8 mouse cellular contexts compared by ENCODE assay signal in the genomic region with DNA sequence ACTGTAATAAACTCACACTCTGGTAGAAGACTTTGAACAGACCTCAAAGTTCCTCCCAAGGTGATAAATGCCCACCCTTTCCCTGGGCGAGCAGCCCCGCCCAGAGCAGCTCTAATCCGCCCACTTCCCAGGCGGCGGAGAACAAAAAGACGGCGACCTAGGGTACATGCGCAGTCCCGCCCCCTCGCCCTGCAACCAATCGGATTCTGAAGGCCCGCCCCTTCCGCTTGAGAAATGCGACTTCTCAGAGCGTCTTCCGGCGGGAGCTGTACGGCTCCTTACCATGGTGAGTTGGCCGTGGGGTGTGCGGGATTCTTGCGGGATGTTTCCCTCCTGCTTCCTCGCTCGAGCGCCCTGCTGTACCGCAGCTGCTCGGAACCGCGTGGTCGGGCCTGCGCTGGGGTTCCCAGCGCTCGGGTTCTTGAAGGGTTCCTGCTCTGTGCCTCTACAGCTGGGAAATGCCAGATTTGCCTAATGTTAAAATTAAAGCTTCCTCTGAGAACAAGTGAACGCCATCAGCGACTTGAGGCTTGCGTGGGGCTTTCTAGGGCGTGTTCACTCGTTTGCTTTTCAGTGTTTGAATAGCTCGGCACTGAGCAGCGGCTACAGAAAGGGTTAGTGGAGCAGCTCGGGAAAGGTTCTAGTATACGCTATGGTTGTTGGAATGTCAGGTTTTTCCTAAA. TPM values are rescaled to one million over a fixed set of nuclear protein-coding genes. Genes with fewer than 3 reads are reported as not detected.
DNase-seq lines count a peak whose midpoint lies in the region; ATAC-seq lines count a peak whose summit lies in the region.

Slc30a6 (plus strand) TSS at position 226 of the 683 bp plus-strand sequence.

- peak; percentile 98 for ATAC-seq in intestine, embryonic 14.5 days (replicated peaks; ENCODE audit: low FRiP score, low TSS enrichment, low read depth)

- peak within 1 kb of the TSS; percentile 78 for H3K9ac ChIP-seq in intestine, embryonic 14.5 days (ENCODE audit: low read length)

- DNase-seq in adrenal gland, adult 18-20 months (ENCODE audit: low spot score in 2 of 2): peak; percentile 93 to 94
- peak; percentile 99 for DNase-seq in embryo, embryonic 11 days
- DNase-seq in gastrocnemius, postnatal 25 days: peak; percentile 95
- peak; percentile 95 for DNase-seq in intestine, embryonic 14.5 days (ENCODE audit: low spot score)
- DNase-seq in left cerebral cortex, postnatal 14 days (ENCODE audit: low spot score in 2 of 2): peak; percentile 97 to 98
- peak; percentile 97 for DNase-seq in mesoderm, embryonic 11.5 days (ENCODE audit: low read depth, low spot score)
- DNase-seq in right cerebral cortex, postnatal 36 days (ENCODE audit: low spot score in 2 of 2): peak; percentile 96 to 98
- DNase-seq in yolk sac, embryonic 10.5 days (ENCODE audit: low spot score): peak; percentile 96

- under 1% methylated on average over 41 of the region's 41 CpGs for WGBS in intestine, embryonic 14.5 days

- no peaks in the 10 kb centered on the region for H3K27me3 ChIP-seq in intestine, embryonic 14.5 days (replicated peaks; ENCODE audit: control insufficient read depth, insufficient read depth, low read length)

- H3K4me2 ChIP-seq in intestine, embryonic 14.5 days (ENCODE audit: low read length): peak within 1 kb of the TSS; percentile 69

- no peaks in the 10 kb centered on the region for H3K9me3 ChIP-seq in intestine, embryonic 14.5 days (ENCODE audit: control insufficient read depth, low read length)

- intact Hi-C loops in left cerebral cortex, postnatal 14 days (cut with DNase I): no loop called here

- H3K27ac ChIP-seq in intestine, embryonic 14.5 days (ENCODE audit: low read depth): peak within 1 kb of the TSS; percentile 80

- H3K4me3 ChIP-seq in intestine, embryonic 14.5 days (ENCODE audit: low read depth, low read length): peak within 1 kb of the TSS; percentile 72

- 0 out of 2 replicates have a peak, but pooled peaks cover 3% of the 10 kb centered on the region for H3K4me1 ChIP-seq in intestine, embryonic 14.5 days (replicated peaks; ENCODE audit: control insufficient read depth, insufficient read depth, low read length)

- H3K36me3 ChIP-seq in intestine, embryonic 14.5 days (ENCODE audit: control insufficient read depth, insufficient read depth, low read length): no peaks in the 10 kb centered on the region

RNA-seq across cellular contexts. Expression of gene Slc30a6, which starts in this region (rescaled TPM):
- 10 to 100 TPM; 24.4 to 24.9 TPM for total RNA-seq in adrenal gland, adult 18-20 months (2021)
- total RNA-seq in gastrocnemius, postnatal 25 days (2021): 1 to 10 TPM; 5.9 to 6.1 TPM
- polyA plus RNA-seq in intestine, embryonic 14.5 days (2014; fragmentation: Nextera tagmentation; extraction: Ambion mirVana): 37.4 and 39.4 TPM in 2 replicates
- total RNA-seq in left cerebral cortex, postnatal 14 days (2021): 10 to 100 TPM; 18.1 to 19.3 TPM

Comparison
In these comparisons a context has a peak if more than half of its experiments do, and no peak if none do; other contexts are left out.
1. Peak in every context shown above with its lines: DNase-seq, ATAC-seq, H3K4me3 ChIP-seq and H3K27ac ChIP-seq.